Mouse (Mus musculus) limb, embryonic 14.5 days (tissue): Measurements from ENCODE around the gene Snap91. TPM values are rescaled to one million over a fixed set of nuclear protein-coding genes. Genes with fewer than 3 reads are reported as not detected.

Experiments used
- ATAC-seq: fragments of 200-750 bp; cut with Nextera tagmentation; 2 replicates; pipeline ENCODE4 v1.8.0; 2017; ENCODE audit warnings: low read depth, moderate number of reproducible peaks, moderate TSS enrichment; ENCODE audit not compliant: low FRiP score
- DNase-seq: peaks from one replicate; pipeline ENCODE4 v3.0.0-alpha.2; 2015; ENCODE audit warnings: low spot score
- H3K27ac ChIP-seq: fragments of 300-500 bp; sonication (generic); replicated peaks from 2 replicates; pipeline ENCODE4 v1.5.1; 2014; ENCODE audit warnings: low read depth, mild to moderate bottlenecking, low read length, moderate library complexity, mixed read lengths
- H3K27me3 ChIP-seq: fragments of 300-500 bp; sonication (generic); 2 replicates; pipeline ENCODE4 v1.6.1; 2014; ENCODE audit warnings: low read length, mixed read lengths; ENCODE audit not compliant: control insufficient read depth, insufficient read depth
- H3K36me3 ChIP-seq: fragments of 300-500 bp; sonication (generic); 2 replicates; pipeline ENCODE4 v1.6.1; 2014; ENCODE audit warnings: mild to moderate bottlenecking, low read length, moderate library complexity, mixed read lengths; ENCODE audit not compliant: control insufficient read depth, insufficient read depth
- H3K4me1 ChIP-seq: fragments of 300-500 bp; sonication (generic); 2 replicates; pipeline ENCODE4 v1.6.1; 2014; ENCODE audit warnings: antibody characterized with exemption, low read length, mixed read lengths; ENCODE audit not compliant: control insufficient read depth, insufficient read depth
- H3K4me2 ChIP-seq: fragments of 300-500 bp; sonication (generic); replicated peaks from 2 replicates; pipeline ENCODE4 v1.6.1; 2014; ENCODE audit warnings: low read depth, mild to moderate bottlenecking, low read length, moderate library complexity; ENCODE audit not compliant: severe bottlenecking
- H3K4me3 ChIP-seq: fragments of 300-500 bp; sonication (generic); replicated peaks from 2 replicates; pipeline ENCODE4 v1.5.1; 2014; ENCODE audit warnings: low read length
- H3K9ac ChIP-seq: fragments of 300-500 bp; sonication (generic); 2 replicates; pipeline ENCODE4 v1.6.1; 2014; ENCODE audit warnings: mild to moderate bottlenecking, low read depth, low read length, moderate library complexity; ENCODE audit not compliant: severe bottlenecking
- H3K9me3 ChIP-seq: fragments of 300-500 bp; sonication (generic); 2 replicates; pipeline ENCODE4 v1.6.1; 2016; ENCODE audit warnings: low read length; ENCODE audit not compliant: control insufficient read depth
- POLR2A ChIP-seq: fragments of 200-500 bp; IDR thresholded peaks from 2 replicates; pipeline ENCODE4 v1.8.0; 2012; ENCODE audit warnings: inconsistent platforms, mild to moderate bottlenecking, moderate library complexity, borderline replicate concordance; ENCODE audit not compliant: insufficient read depth, insufficient read length; ENCODE audit errors: extremely low read depth
- WGBS: fragments of 180-500 bp; shearing (Covaris S2); extraction: QIAGEN DNeasy Blood & Tissue Kit; methylation state at CpG from one replicate; pipeline ENCODE4 v1.1.7; 2014; 5-methylcytosine and 5-hydroxymethylcytosine counted together
- polyA plus RNA-seq, 2 experiments: library from polyadenylated mRNA; depleted of rRNA in 1 of 2; stranded (reverse) in 1 of 2; unstranded in 1 of 2; fragments of >200 nt; fragmentation: Nextera tagmentation in 1 of 2; extraction: Ambion mirVana in 1 of 2; gene quantifications; 2 replicates each; pipeline versions ENCODE4 v1.2.1 to v1.2.3; 2012 to 2014

Gene Snap91
- polyA plus RNA-seq, 2 experiments: 5.5 to 9.3 TPM

DNA sequence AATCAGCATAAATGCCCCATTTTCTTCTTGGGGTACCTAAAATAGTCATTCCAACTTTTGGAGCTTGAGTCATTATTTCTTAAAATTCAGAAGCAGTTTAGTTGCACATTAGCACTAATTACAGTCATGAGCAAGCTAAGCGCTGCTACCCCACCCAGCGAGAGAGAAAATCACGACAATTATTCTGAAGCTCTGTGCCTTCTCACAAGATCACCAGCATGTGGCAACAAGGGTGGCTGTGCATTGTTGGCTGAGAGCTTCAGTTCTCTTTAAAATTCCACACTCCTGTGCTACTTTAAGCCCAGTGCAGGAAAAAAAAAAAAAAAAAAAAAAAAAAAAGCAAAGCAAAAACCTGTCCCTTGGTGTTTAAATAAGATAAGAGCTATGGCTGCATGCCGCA, 22.4 kb downstream of the Snap91 start:
- ATAC-seq: no peak
- Histone ChIP-seq H3K4me1 (no peaks in the 10 kb centered on the region), H3K4me3 (no peak overlapping the region), H3K9ac (no peak overlapping the region), H3K27me3 (no peaks in the 10 kb centered on the region), H3K27ac (no peak overlapping the region), H3K9me3 (no peaks in the 10 kb centered on the region), H3K4me2 (no peak overlapping the region), H3K36me3 (no peaks in the 10 kb centered on the region)
- WGBS: 87% methylated on average over 4 of the region's 4 CpGs
- no peak for DNase-seq
- no peak for TF ChIP-seq POLR2A

DNA sequence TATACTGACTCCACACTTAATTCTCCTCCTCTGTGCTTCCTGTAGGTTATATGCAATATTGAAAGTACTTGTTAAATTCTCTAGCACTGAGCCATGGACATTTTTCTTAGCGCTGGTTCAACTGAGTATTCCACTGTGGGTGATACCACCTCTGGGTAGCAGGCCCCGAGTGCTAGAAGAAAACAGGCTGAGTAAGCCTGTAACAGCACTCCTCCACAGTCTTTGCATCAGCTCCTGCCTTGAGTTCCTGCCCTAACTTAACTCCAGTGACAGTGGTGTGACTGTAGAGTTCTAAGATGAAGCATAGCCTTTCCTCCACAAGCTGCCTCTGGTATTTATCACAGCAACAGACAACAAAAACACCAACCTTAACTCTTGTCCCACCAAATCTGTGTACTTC, 22.8 kb downstream of the Snap91 start:
- H3K27me3 ChIP-seq: no peaks in the 10 kb centered on the region
- 90% methylated on average over 2 of the region's 2 CpGs for WGBS
- TF ChIP-seq POLR2A: no peak
- H3K4me2 ChIP-seq: no peak overlapping the region
- H3K4me1 ChIP-seq: no peaks in the 10 kb centered on the region
- H3K36me3 ChIP-seq: no peaks in the 10 kb centered on the region
- no peak overlapping the region for H3K27ac ChIP-seq
- ATAC-seq (no peak), DNase-seq (no peak)
- H3K4me3 ChIP-seq: no peak overlapping the region
- no peak overlapping the region for H3K9ac ChIP-seq
- H3K9me3 ChIP-seq: no peaks in the 10 kb centered on the region

DNA sequence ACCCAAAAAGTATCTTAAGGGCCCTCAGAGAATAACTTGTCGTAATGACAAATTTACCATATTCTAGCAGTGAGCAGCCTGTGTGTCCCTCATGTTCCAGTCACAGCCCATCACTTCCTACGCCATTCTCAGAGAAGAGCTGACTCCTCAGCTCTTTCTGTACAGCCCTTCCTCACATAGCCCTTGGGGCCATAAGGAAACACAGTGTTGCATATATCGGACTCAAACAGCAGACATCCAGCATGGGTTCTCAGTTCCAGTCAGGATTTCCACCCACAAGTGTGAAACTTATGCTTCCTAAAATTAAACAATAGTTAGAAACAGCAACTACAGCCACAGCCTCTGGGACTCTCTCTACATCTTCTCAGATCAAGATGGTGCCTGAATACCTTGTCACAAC, 27.6 kb downstream of the Snap91 start:
- DNase-seq (no peak), ATAC-seq (no peak)
- Histone ChIP-seq H3K27ac (no peak overlapping the region), H3K36me3 (no peaks in the 10 kb centered on the region), H3K9me3 (no peaks in the 10 kb centered on the region), H3K4me2 (no peak overlapping the region), H3K4me3 (no peak overlapping the region), H3K27me3 (no peaks in the 10 kb centered on the region), H3K4me1 (no peaks in the 10 kb centered on the region), H3K9ac (no peak overlapping the region)
- 94% methylated on average over 3 of the region's 3 CpGs for WGBS
- no peak for TF ChIP-seq POLR2A

DNA sequence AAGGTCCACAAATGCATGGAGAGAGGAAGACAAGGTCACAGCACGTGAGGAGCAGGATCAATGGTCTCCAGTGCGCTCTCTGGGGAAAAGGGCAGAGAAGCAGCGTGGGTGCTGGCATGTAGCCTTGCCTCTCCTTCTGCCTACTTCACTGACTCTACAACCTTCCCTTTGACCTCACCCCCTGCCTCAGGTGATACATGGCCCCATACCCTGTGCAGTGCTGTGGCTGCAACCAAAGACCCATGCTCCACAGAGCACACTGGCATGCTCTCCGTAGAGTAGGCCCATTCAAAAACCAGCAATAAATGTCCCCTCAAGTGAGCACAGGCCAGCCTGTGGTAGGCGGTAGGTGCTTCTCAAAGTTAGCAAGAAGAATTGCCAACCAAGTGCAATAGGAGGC, 28.8 kb downstream of the Snap91 start:
- Histone ChIP-seq H3K27ac (no peak overlapping the region), H3K4me1 (no peaks in the 10 kb centered on the region), H3K9ac (no peak overlapping the region), H3K4me3 (no peak overlapping the region), H3K27me3 (no peaks in the 10 kb centered on the region), H3K36me3 (no peaks in the 10 kb centered on the region), H3K9me3 (no peaks in the 10 kb centered on the region), H3K4me2 (no peak overlapping the region)
- no peak for TF ChIP-seq POLR2A
- no peak for ATAC-seq
- WGBS: 93% methylated on average over 5 of the region's 5 CpGs
- no peak for DNase-seq

DNA sequence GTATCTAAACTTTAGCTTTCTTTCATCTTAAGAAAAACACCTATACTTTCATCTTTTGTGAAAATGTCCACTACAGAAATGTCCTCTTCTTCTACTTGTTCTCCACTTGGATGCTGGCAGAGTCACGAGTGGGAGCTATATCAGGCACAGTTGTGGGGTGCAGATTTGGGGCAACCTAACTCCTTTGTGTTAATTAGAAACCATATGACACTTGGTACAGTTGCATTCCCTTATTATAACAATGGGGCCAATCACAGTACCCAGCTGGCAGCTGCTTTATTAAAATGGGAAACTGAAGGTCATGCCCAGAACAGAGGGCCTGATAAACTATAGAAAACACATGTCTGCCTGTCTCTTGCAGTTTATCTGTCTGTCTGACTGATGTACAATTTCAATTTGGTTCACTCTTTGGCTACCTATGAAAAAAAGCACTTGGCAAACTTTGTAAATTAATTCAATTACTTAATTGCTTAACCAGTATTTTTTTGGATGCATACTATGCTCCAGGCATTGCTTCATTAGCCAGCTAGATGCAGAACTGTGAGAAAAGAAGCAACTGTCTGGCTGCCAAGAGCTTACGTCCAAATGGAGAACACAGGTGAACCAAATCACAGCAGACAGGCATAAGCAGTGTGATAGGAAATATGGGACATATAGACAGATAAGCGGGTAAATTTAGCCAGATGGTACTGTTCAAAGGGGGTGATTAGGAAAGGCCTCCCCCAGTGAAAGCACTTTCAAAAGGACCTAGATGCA, 29.8 kb downstream of the Snap91 start:
- Histone ChIP-seq H3K4me3 (no peak overlapping the region), H3K9me3 (no peaks in the 10 kb centered on the region), H3K27ac (no peak overlapping the region), H3K27me3 (no peaks in the 10 kb centered on the region), H3K9ac (no peak overlapping the region), H3K36me3 (no peaks in the 10 kb centered on the region), H3K4me1 (no peaks in the 10 kb centered on the region), H3K4me2 (no peak overlapping the region)
- DNase-seq (no peak), ATAC-seq (no peak)
- TF ChIP-seq POLR2A: no peak
- 69% methylated on average over 3 of the region's 3 CpGs for WGBS
